Mouse (Mus musculus) olfactory bulb, adult 2 months (tissue): ENCODE measurements around the gene Jtb. TPM values are rescaled to one million over a fixed set of nuclear protein-coding genes. Genes with fewer than 3 reads are reported as not detected.
A peak's percentile ranks its signal among the peaks of the same experiment; 100 is the strongest.

ENCODE experiments used
- H3K27ac ChIP-seq: fragments of 200-500 bp; 2 replicates; pipeline ENCODE4 v1.5.1; 2012; ENCODE audit warnings: low read depth, low read length; ENCODE audit not compliant: insufficient read depth
- H3K4me1 ChIP-seq: fragments of 200-500 bp; 2 replicates; pipeline ENCODE4 v1.6.1; 2012; ENCODE audit warnings: low read length; ENCODE audit not compliant: control insufficient read depth, insufficient read depth
- H3K4me3 ChIP-seq: fragments of 200-500 bp; 2 replicates; pipeline ENCODE4 v1.5.1; 2012; ENCODE audit warnings: mild to moderate bottlenecking, low read depth, low read length, moderate library complexity; ENCODE audit not compliant: insufficient read depth
- CTCF ChIP-seq: fragments of 200-500 bp; IDR thresholded peaks from 2 replicates; pipeline ENCODE4 v1.5.1; 2012; ENCODE audit warnings: low read depth, mild to moderate bottlenecking, low read length, moderate library complexity; ENCODE audit not compliant: insufficient read depth
- POLR2A ChIP-seq: fragments of 200-500 bp; IDR thresholded peaks from 2 replicates; pipeline ENCODE4 v1.6.1; 2012; ENCODE audit warnings: mild to moderate bottlenecking, low read depth, low read length, moderate library complexity; ENCODE audit not compliant: insufficient read depth
- WGBS: fragments of 180-500 bp; shearing (Covaris S2); methylation state at CpG from one replicate; pipeline ENCODE4 v1.1.7; 2018; 5-methylcytosine and 5-hydroxymethylcytosine counted together
- polyA plus RNA-seq: library from polyadenylated mRNA; stranded (reverse); fragments of >200 nt; gene quantifications from 2 replicates; pipeline ENCODE4 v1.2.4, GENCODE M21; 2012; ENCODE audit warnings: low replicate concordance; ENCODE audit not compliant: missing spikeins, insufficient read depth, insufficient read length

Jtb gene
- not detected in 2 replicates for polyA plus RNA-seq

GRCm38 (mm10) chr3:90231507-90232333, at the start of gene Jtb:
Gene Jtb (plus strand): TSS chr3:90231597.
- WGBS = under 1% methylated on average over 61 of the region's 61 CpGs
- Histone ChIP-seq H3K4me3 (peak within 1 kb of the TSS; percentile 87), H3K4me1 (peaks cover 4% of the 10 kb centered on the region), H3K27ac (peak within 1 kb of the TSS; percentile 13; the same call in 1 of the 2 replicates)
- no peak for TF ChIP-seq CTCF
- TF ChIP-seq POLR2A = peak; percentile 78; the same call in 1 of the 2 replicates

DNA sequence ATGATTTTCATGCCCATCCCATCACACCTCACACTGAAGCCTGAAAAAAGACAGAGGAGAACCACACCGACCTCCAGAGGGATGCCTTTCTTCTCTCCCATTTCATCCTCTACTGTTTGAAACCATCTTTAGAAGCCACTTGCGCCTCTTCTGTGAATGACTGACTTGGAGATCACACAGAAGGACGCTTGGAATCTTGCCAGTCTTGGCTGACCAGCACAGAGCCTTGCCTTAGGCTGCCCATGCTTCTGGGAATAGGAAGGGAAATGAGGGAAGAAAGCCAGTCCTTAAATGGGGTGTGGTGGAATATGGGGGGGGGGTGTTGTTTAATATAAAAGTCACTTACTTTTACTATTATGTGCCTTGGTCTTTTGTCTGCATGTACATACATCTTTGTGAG, 47.8 kb upstream of the Jtb start:
- Histone ChIP-seq H3K27ac (no peak overlapping the region), H3K4me3 (no peak overlapping the region), H3K4me1 (no peaks in the 10 kb centered on the region)
- 60% methylated on average over 3 of the region's 3 CpGs for WGBS
- TF ChIP-seq POLR2A = no peak
- no peak for TF ChIP-seq CTCF

GRCm38 (mm10) chr3:90190859-90191510, 40.4 kb upstream of the Jtb start:
- no peak for TF ChIP-seq POLR2A
- no peak for TF ChIP-seq CTCF
- WGBS = 78% methylated on average over 11 of the region's 11 CpGs

DNA sequence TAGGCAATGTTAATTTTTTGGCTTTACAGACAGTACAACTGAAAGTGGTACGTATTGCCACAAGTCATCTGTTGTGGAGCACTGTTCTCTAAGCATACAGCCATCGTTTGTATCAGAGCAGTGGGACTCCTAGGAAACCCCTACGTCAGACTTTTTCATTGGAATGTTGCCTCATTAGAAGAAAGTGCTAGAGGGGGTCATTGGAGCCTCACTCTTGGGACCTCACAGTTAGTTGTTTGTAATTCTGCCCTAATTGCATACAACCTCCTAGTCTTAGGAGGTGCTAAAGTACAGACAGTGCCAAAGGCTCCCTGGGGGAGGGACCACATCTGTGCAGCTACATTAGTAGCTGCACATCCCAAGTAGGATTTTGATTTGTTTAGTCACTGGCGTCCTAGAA, 36.6 kb upstream of the Jtb start:
- 28% methylated on average over 4 of the region's 4 CpGs for WGBS

More at GRCm38 (mm10) chr3:90190859-90191510, 40.4 kb upstream of the Jtb start:
- Histone ChIP-seq H3K27ac (no peak overlapping the region), H3K4me3 (no peak overlapping the region), H3K4me1 (no peaks in the 10 kb centered on the region)

DNA sequence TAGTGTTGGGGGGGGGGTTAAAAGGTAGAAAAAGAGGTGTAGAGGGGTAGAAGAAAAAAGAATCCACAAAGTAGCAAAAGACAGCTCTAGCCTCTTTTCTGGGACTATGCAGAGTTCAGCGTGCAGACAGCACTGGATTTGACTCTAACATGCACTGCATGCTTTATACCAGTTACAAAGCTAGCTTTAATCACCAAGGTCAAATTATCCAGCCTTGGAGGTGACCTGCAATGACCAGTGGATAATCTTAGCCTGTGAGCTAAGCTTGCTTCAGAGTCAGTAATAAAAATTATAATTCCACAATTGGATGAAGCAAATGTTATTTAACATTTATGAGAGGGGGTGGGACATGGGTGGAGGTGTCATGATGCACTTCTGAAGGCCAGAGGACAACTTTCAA, 35.8 kb upstream of the Jtb start:
- H3K4me1 ChIP-seq = no peaks in the 10 kb centered on the region
- H3K27ac ChIP-seq = no peak overlapping the region
- no peak overlapping the region for H3K4me3 ChIP-seq
- TF ChIP-seq POLR2A (no peak), CTCF (no peak)
- 63% methylated on average over 1 of the region's 1 CpGs for WGBS

More for the DNA sequence above, 36.6 kb upstream of the Jtb start:
- Histone ChIP-seq H3K4me1 (no peaks in the 10 kb centered on the region), H3K4me3 (no peak overlapping the region), H3K27ac (no peak overlapping the region)
- TF ChIP-seq CTCF = no peak

DNA sequence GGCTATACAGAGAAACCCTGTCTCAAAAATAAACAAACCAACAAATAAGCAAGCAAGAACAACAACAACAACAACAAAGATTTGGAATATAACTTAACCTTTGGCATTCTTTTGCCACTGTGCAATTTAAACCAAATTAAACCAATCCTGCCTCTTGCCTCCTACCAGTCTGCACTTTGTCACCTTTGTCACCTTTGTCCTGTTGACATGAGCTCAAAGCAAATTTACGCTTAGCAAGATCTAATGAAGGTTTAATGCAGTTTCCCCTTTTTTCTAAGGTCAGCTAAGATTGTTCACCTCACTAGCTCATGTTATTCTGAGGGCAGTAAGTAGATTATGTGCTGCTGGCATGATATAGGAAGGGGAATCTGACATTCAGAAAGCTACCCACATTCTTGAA, 33.8 kb upstream of the Jtb start:
- 98% methylated on average over 1 of the region's 1 CpGs for WGBS

DNA sequence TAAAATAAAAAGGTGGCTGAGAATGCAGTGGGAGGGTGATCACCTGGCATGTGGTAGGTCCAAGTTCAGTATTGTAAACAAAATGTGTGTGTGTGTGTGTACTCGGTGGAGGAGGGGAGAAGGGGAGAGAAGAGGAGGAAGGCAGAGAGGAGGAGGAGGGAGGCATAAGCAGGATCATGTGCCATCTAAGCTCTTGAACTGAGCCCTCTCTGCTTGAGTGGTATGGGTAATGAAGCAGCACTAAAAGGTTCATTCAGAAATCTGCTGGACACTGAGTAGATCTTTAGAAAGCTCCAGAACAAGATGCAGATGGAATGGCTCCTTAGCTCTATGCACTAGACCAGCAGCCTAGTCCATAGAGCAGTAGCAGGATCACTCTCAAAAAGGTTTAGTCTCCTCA, 28.5 kb upstream of the Jtb start:
- Histone ChIP-seq H3K4me1 (no peaks in the 10 kb centered on the region), H3K4me3 (no peak overlapping the region), H3K27ac (no peak overlapping the region)
- WGBS = 12% methylated on average over 1 of the region's 1 CpGs
- TF ChIP-seq POLR2A = no peak
- no peak for TF ChIP-seq CTCF

More for the DNA sequence above, 33.8 kb upstream of the Jtb start:
- H3K4me3 ChIP-seq = no peak overlapping the region
- no peak overlapping the region for H3K27ac ChIP-seq
- TF ChIP-seq CTCF (no peak), POLR2A (no peak)
- no peaks in the 10 kb centered on the region for H3K4me1 ChIP-seq

- Histone ChIP-seq H3K27ac (no peak overlapping the region), H3K4me3 (no peak overlapping the region), H3K4me1 (no peaks in the 10 kb centered on the region)
- WGBS = 61% methylated on average over 5 of the region's 5 CpGs
- no peak for TF ChIP-seq POLR2A
- TF ChIP-seq CTCF = no peak
Observed at GRCm38 (mm10) chr3:90203619-90204018, 27.8 kb upstream of the Jtb start.

GRCm38 (mm10) chr3:90204582-90204981, 26.8 kb upstream of the Jtb start:
- 96% methylated on average over 2 of the region's 2 CpGs for WGBS
- H3K4me3 ChIP-seq = no peak overlapping the region
- H3K4me1 ChIP-seq = no peaks in the 10 kb centered on the region
- TF ChIP-seq POLR2A (no peak), CTCF (no peak)
- no peak overlapping the region for H3K27ac ChIP-seq
